Mouse (Mus musculus) cerebellum, adult 2 months (tissue): ENCODE results near the gene Olfr283. TPM values are rescaled to one million over a fixed set of nuclear protein-coding genes. Genes with fewer than 3 reads are reported as not detected.

Experiments used
- DNase-seq, 2 experiments: peaks; one replicate each; pipeline ENCODE4 v3.0.0; 2021
- H3K27ac ChIP-seq: fragments of 200-500 bp; 2 replicates; pipeline ENCODE4 v1.5.1; 2012; ENCODE audit warnings: low read length, control low read depth, inconsistent platforms; ENCODE audit not compliant: insufficient read depth
- H3K27me3 ChIP-seq: fragments of 200-500 bp; 2 replicates; pipeline ENCODE4 v1.6.1; 2012; ENCODE audit warnings: inconsistent platforms, mild to moderate bottlenecking, low read length, moderate library complexity; ENCODE audit not compliant: control insufficient read depth, insufficient read depth
- H3K4me1 ChIP-seq: fragments of 200-500 bp; 2 replicates; pipeline ENCODE4 v1.6.1; 2011; ENCODE audit warnings: low read length; ENCODE audit not compliant: control insufficient read depth, insufficient read depth
- H3K4me3 ChIP-seq: fragments of 200-500 bp; replicated peaks from 2 replicates; pipeline ENCODE3; 2011; ENCODE audit warnings: mild to moderate bottlenecking, low read depth, low read length, control low read depth; ENCODE audit not compliant: insufficient read depth
- CTCF ChIP-seq: fragments of 200-500 bp; IDR thresholded peaks from 2 replicates; pipeline ENCODE4 v1.5.1; 2011; ENCODE audit warnings: low read depth, mild to moderate bottlenecking, control low read depth, low read length, moderate library complexity, borderline replicate concordance; ENCODE audit not compliant: insufficient read depth
- POLR2A ChIP-seq: fragments of 200-500 bp; IDR thresholded peaks from 2 replicates; pipeline ENCODE4 v1.6.1; 2011; ENCODE audit warnings: low read length, control low read depth, borderline replicate concordance; ENCODE audit not compliant: insufficient read depth
- WGBS: fragments of 180-500 bp; shearing (Covaris S2); methylation state at CpG from one replicate; pipeline ENCODE4 v1.1.7; 2018; 5-methylcytosine and 5-hydroxymethylcytosine counted together
- polyA plus RNA-seq: library from polyadenylated mRNA; depleted of rRNA; stranded (reverse); fragments of >200 nt; gene quantifications from 2 replicates; pipeline ENCODE4 v1.2.3, GENCODE M21; 2012

Gene Olfr283
- polyA plus RNA-seq, 1 experiment = not detected

DNA sequence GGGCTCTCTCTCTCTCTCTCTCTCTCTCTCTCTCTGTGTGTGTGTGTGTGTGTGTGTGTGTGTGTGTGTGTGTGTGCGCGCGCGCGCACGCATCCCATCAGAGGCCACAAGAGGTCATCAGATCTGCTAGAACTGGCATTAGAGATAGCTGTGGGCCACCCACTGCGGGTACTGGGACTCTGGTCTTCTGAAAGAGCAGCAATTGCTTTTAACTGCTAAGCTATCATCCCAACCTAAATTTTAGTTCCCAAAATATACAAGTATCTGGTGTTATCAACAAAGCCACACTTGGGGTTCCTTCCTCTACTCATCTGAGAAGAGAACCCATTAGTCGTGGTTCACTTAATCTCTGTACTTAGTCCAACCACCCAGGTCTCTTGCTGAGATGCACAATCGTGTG lies 29.5 kb upstream of the Olfr283 start:
- 86% methylated on average over 9 of the region's 9 CpGs for WGBS
- DNase-seq = no peak
- no peaks in the 10 kb centered on the region for H3K4me1 ChIP-seq
- H3K27ac ChIP-seq = no peak overlapping the region
- no peak overlapping the region for H3K4me3 ChIP-seq
- TF ChIP-seq CTCF = no peak
- no peak for TF ChIP-seq POLR2A
- no peaks in the 10 kb centered on the region for H3K27me3 ChIP-seq

DNA sequence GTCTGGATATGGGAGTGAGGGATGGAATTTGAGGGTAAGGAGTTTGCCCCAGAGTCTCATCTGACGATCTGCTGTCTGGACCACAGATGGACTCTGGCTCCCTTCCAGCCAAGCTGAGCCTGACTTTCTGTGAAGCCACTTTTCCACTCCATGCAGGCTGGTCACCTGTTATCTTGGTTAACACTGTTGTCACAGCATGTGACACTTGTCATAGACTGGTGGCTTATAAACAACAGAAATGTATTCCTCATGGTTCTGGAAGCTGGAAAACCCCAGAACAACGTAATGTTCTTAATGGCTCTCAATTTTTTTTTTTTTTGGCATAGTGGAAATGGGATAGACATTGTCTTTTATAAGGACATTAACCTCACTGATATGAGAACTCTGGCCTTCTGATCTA lies 28.9 kb upstream of the Olfr283 start:
- TF ChIP-seq POLR2A (no peak), CTCF (no peak)
- Histone ChIP-seq H3K27ac (no peak overlapping the region), H3K4me3 (no peak overlapping the region), H3K4me1 (no peaks in the 10 kb centered on the region), H3K27me3 (no peaks in the 10 kb centered on the region)
- DNase-seq = no peak
- WGBS = 51% methylated on average over 2 of the region's 2 CpGs

DNA sequence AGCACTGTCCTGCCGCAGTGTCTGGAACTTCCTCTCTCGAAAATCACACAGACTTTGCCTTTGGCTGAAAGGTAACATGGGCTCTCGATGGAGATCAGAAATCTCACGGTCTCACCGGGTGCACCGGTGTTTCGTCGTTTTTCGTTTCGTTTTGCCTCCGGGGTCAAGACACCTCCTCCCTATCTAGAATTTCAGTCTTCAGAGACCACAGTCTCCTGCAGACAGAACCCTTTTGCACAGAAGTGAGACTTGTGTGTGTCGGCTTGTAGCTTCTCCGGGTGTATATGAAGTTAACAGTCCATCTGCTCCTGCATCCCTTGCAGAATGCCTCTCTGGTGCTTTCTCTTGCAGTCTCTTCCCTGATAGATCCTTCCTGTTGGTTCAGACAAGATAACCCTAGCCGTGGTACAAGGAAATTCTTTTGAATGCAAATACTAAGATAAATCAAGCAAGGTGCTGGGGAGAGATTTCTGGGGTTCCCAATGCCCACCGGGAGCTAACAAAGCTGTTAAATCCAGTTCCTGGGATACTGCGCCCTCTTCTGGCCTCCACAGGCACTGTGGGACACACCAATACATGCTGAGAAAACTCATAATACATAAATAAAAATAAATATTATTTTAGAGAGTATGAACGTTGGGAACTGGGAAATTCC lies 27.8 kb upstream of the Olfr283 start:
- no peak for TF ChIP-seq POLR2A
- peak; percentile 28; the same call in 1 of the 2 replicates for TF ChIP-seq CTCF
- H3K27ac ChIP-seq = no peak overlapping the region
- no peak overlapping the region for H3K4me3 ChIP-seq
- no peaks in the 10 kb centered on the region for H3K4me1 ChIP-seq
- WGBS = 74% methylated on average over 17 of the region's 17 CpGs
- DNase-seq = no peak
- no peaks in the 10 kb centered on the region for H3K27me3 ChIP-seq

DNA sequence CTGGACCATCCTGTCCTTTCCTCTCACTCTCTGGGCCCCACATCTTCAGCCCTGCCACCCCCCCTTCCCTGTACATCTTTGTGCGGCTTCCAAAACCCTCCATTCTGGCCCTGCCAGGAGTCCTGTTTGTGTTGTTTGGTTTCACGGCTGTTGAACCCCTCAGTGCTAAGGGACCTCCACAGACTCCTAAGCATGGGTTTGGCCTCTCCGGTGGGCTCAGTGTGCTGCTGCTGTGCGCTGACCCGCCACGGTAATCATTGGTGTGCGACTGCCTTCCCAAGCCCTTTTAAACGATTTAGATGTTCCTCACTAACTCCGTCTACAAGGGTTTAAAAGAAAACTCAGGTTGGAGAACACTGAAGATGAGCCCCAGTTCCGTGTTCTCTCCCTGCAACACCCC lies 21.6 kb upstream of the Olfr283 start:
- H3K4me1 ChIP-seq = no peaks in the 10 kb centered on the region
- no peaks in the 10 kb centered on the region for H3K27me3 ChIP-seq
- WGBS = 67% methylated on average over 10 of the region's 10 CpGs
- no peak overlapping the region for H3K27ac ChIP-seq
- H3K4me3 ChIP-seq = no peak overlapping the region
- TF ChIP-seq POLR2A = no peak
- TF ChIP-seq CTCF = no peak
- DNase-seq = no peak

DNA sequence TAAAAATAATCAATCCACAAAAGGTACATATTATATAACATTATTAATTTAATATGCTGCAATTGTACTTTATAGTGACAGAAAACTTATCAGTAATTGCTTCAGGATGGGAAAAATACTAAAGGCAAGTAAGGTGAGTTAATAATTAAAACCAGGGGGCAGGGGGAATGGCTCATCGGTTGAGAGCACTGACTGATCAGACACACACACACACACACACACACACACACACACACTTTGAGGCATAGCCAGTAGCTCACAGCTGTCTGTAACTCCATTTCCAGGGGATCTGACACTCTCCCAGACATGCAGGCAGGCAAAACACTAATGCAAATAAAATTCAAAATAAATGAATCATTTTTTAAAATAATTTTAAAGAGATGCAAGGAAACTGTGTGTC lies 16.4 kb upstream of the Olfr283 start:
- H3K4me3 ChIP-seq = no peak overlapping the region
- TF ChIP-seq CTCF = no peak
- no peak for TF ChIP-seq POLR2A
- H3K27ac ChIP-seq = no peak overlapping the region
- WGBS = 42% methylated on average over 1 of the region's 1 CpGs
- DNase-seq = no peak
- H3K4me1 ChIP-seq = no peaks in the 10 kb centered on the region
- no peaks in the 10 kb centered on the region for H3K27me3 ChIP-seq

DNA sequence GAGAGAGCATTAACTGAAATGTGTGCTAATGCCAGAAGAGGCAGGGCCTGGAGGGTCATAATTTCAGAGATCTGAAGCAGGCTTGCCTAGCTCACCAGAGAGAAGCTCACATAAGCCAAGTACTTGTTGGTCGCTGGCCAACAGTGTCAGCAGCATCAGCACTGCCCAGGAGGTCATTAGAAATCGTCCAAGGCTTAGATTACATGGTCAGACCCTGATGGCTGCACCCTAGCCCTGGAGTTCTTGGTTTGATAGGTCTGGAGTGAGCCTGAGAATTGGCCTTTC lies 11.1 kb upstream of the Olfr283 start:
- no peak for DNase-seq
- no peak for TF ChIP-seq POLR2A
- no peak for TF ChIP-seq CTCF
- Histone ChIP-seq H3K27ac (no peak overlapping the region), H3K27me3 (no peaks in the 10 kb centered on the region), H3K4me1 (no peaks in the 10 kb centered on the region), H3K4me3 (no peak overlapping the region)
- WGBS = 14% methylated on average over 2 of the region's 2 CpGs

DNA sequence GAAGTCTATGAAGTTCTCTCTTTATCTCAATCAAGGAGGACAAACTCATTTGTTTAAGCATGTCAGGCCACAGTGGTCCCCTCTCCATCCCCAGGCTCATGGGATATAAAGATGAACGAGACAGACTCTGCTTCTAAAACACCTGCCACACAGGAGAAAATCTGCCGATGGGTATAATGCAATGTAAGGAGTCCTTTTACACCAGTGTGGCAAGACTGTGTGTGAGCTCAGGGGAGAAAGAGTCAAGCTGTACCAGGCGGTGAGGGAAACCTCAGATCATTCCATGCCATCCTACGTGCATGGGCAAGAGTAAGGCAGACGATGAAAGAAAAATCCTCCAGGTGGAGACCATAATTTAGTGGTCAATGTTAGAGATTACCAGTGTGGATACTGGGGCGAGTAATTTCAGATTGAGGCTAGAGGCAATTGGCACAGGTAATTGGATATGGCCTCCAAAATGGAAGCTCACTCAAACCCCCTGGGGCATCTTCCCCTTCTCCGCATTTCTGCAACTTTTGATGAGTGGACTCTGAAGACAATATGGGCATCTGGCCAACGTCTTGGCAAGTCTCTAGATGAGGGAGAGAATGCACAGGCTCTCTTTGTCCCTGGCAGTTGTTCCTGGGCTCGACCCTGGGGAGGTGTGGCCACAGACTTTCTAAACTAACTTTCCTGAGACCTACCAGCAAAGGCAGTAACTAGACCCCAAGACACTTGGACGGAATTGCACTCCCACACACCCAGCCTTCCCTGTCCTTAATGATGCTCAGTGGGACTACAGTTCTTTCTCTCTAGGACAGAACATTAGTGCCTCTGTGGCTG lies 10.5 kb upstream of the Olfr283 start:
- Histone ChIP-seq H3K27ac (no peak overlapping the region), H3K27me3 (no peaks in the 10 kb centered on the region), H3K4me3 (no peak overlapping the region), H3K4me1 (no peaks in the 10 kb centered on the region)
- 49% methylated on average over 10 of the region's 10 CpGs for WGBS
- no peak for DNase-seq
- TF ChIP-seq POLR2A = no peak
- no peak for TF ChIP-seq CTCF

DNA sequence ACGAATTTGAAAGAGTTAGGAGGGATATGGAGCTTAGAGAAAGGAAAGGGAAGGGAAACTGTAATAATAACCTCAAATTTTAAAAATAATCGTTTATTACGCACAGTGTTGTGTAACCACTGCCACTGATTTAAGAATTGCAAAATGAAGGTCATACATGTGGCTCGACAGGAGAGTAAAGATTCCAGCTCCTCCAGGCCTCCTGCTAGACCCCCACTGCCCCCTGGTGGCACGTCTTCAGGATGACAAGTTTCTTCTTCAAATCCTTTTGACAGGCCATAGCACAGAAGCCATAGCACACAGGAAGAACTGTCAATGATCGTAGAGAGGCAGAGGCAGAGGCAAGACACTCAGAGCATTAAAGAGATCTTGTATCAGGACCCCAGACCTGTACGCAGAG lies 9.1 kb upstream of the Olfr283 start:
- 33% methylated on average over 7 of the region's 7 CpGs for WGBS
- Histone ChIP-seq H3K4me1 (no peaks in the 10 kb centered on the region), H3K4me3 (no peak overlapping the region), H3K27me3 (no peaks in the 10 kb centered on the region), H3K27ac (no peak overlapping the region)
- TF ChIP-seq POLR2A (no peak), CTCF (peak; percentile 81)
- peak; percentile 52 to 53 for DNase-seq
